In the genomic region with DNA sequence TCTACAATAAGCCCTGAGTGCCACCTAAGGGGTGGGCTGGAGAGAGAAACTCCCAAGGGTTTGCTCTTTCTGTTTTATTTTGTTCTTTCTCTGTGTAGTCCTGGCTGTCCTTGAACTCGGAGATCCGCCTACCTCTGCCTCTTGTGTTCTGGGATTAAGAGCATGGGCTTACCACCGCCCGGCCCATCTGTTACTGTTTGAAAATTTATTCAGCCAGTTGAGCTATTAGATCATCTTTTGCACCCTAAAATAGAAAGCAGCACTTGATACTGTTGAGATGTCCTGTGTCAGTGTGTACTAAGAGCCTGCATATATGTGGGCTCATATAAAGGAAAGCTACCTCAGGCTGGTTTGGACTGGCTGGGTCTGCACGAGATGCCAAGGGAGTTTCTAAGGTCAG, we compare ENCODE assay signal across 25 mouse cellular contexts.
DNase-seq lines count a peak whose midpoint lies in the region; ATAC-seq and TF ChIP-seq lines count a peak whose summit lies in the region.
"Had no signal": no experiment of that assay in that cellular context is flagged by ENCODE, and none has a peak within 500 bp of the region (broad histone marks: within the 10 kb centered on the region; RNA-seq: fewer than 3 reads in every experiment).

No protein-coding gene starts in this region.

- H3K4me2 ChIP-seq in heart, embryonic 16.5 days (ENCODE audit: low read depth, low read length) = no peak overlapping the region
- no peak overlapping the region for H3K4me2 ChIP-seq in heart, embryonic 12.5 days
- H3K4me2 ChIP-seq: embryonic facial prominence, embryonic 13.5 days; forebrain, embryonic 12.5 days; forebrain, embryonic 15.5 days; heart, embryonic 11.5 days; heart, embryonic 15.5 days; hindbrain, embryonic 12.5 days; hindbrain, embryonic 15.5 days had no signal

- H3K27ac ChIP-seq in heart, embryonic 16.5 days (ENCODE audit: low read length) = no peak overlapping the region
- H3K27ac ChIP-seq in heart, embryonic 12.5 days (ENCODE audit: poor library complexity, severe bottlenecking) = no peak overlapping the region
- peak overlapping the region; percentile 52; the same call in 1 of the 2 replicates for H3K27ac ChIP-seq in layer of hippocampus, adult 2 months
- H3K27ac ChIP-seq: embryonic facial prominence, embryonic 10.5 days; embryonic facial prominence, embryonic 13.5 days; forebrain, embryonic 12.5 days; forebrain, embryonic 15.5 days; heart, embryonic 15.5 days; hindbrain, embryonic 12.5 days; hindbrain, embryonic 15.5 days had no signal

- no peak for TF ChIP-seq CTCF in layer of hippocampus, adult 2 months (conservative IDR thresholded peaks at IDR 0.05)

- H3K4me1 ChIP-seq in heart, embryonic 16.5 days (ENCODE audit: control insufficient read depth, insufficient read depth, low read length) = no peaks in the 10 kb centered on the region; the same call in 1 of the 2 replicates
- H3K4me1 ChIP-seq in heart, embryonic 12.5 days (replicated peaks) = peaks cover 27% of the 10 kb centered on the region
- H3K4me1 ChIP-seq: forebrain, embryonic 12.5 days; forebrain, embryonic 15.5 days; hindbrain, embryonic 15.5 days had no signal

- H3K9me3 ChIP-seq in heart, embryonic 16.5 days (replicated peaks; ENCODE audit: control insufficient read depth, low read length) = no peaks in the 10 kb centered on the region
- no peaks in the 10 kb centered on the region for H3K9me3 ChIP-seq in heart, embryonic 12.5 days (replicated peaks)
- H3K9me3 ChIP-seq: embryonic facial prominence, embryonic 10.5 days; embryonic facial prominence, embryonic 13.5 days; forebrain, embryonic 12.5 days; forebrain, embryonic 15.5 days; heart, embryonic 15.5 days; hindbrain, embryonic 12.5 days; hindbrain, embryonic 15.5 days had no signal

- 0 out of 2 replicates have a peak, but pooled peaks have one; percentile 35 for ATAC-seq in heart, embryonic 16.5 days (replicated peaks; ENCODE audit: extremely low read depth, insufficient read depth, low FRiP score)
- ATAC-seq in heart, embryonic 12.5 days (ENCODE audit: insufficient number of reproducible peaks, low FRiP score) = no peak
- ATAC-seq: forebrain, embryonic 15.5 days; intestine, postnatal 0 days had no signal

- H3K27me3 ChIP-seq in heart, embryonic 16.5 days (ENCODE audit: control insufficient read depth, insufficient read depth, low read length) = no peaks in the 10 kb centered on the region
- H3K27me3 ChIP-seq in heart, embryonic 12.5 days (replicated peaks) = no peaks in the 10 kb centered on the region
- H3K27me3 ChIP-seq: CH12.LX; embryonic facial prominence, embryonic 13.5 days; forebrain, embryonic 12.5 days; forebrain, embryonic 15.5 days; heart, embryonic 15.5 days; hindbrain, embryonic 12.5 days; hindbrain, embryonic 15.5 days had no signal

- no peak overlapping the region for H3K9ac ChIP-seq in heart, embryonic 16.5 days (ENCODE audit: low read length)
- H3K9ac ChIP-seq in heart, embryonic 12.5 days = no peak overlapping the region
- H3K9ac ChIP-seq: embryonic facial prominence, embryonic 13.5 days; forebrain, embryonic 12.5 days; forebrain, embryonic 15.5 days; heart, embryonic 15.5 days; hindbrain, embryonic 12.5 days; hindbrain, embryonic 15.5 days had no signal

- H3K4me3 ChIP-seq in heart, embryonic 16.5 days (ENCODE audit: low read length) = no peak overlapping the region
- no peak overlapping the region for H3K4me3 ChIP-seq in heart, embryonic 12.5 days
- no peak overlapping the region for H3K4me3 ChIP-seq in layer of hippocampus, adult 2 months
- H3K4me3 ChIP-seq: embryonic facial prominence, embryonic 10.5 days; embryonic facial prominence, embryonic 13.5 days; erythroblast, embryonic 14.5 days; forebrain, embryonic 12.5 days; forebrain, embryonic 15.5 days; heart, embryonic 15.5 days; hindbrain, embryonic 12.5 days; hindbrain, embryonic 15.5 days had no signal

- 66% methylated on average over 5 of the region's 5 CpGs for WGBS in heart, embryonic 16.5 days
- 79% methylated on average over 5 of the region's 5 CpGs for WGBS in heart, embryonic 12.5 days

- H3K36me3 ChIP-seq in heart, embryonic 16.5 days (ENCODE audit: control insufficient read depth, insufficient read depth) = no peaks in the 10 kb centered on the region
- peaks cover 5% of the 10 kb centered on the region; the same call in 1 of the 2 replicates for H3K36me3 ChIP-seq in heart, embryonic 12.5 days
- H3K36me3 ChIP-seq: heart, embryonic 15.5 days; hindbrain, embryonic 15.5 days had no signal

- DNase-seq in cerebellum, adult 9-11 months = peak; percentile 38
- DNase-seq in cerebellum, adult 11-12 months = no peak
- peak in 1 of 2 experiments; percentile 28 for DNase-seq in layer of hippocampus, adult 2 months (ENCODE audit: low spot score in 2 of 2)
- no peak for DNase-seq in layer of hippocampus, postnatal 25 days (ENCODE audit: extremely low spot score in 1 of 2, low spot score in 1 of 2)
- DNase-seq in skeletal muscle tissue, adult 2 months (ENCODE audit: low read depth, low spot score) = peak; percentile 49
- DNase-seq: adrenal gland, adult 2 months; adrenal gland, postnatal 14 days; B cell, adult 2 months; cerebellum, adult 11 months; cerebellum, adult 8-10 months; embryo, embryonic 11 days; gastrocnemius, postnatal 10 days had no signal

Comparison
In these comparisons a context has a peak if more than half of its experiments do, and no peak if none do; other contexts are left out.
1. DNase-seq: peak in cerebellum, adult 9-11 months (single experiment) and skeletal muscle tissue, adult 2 months (single experiment); none in cerebellum, adult 11-12 months (single experiment) and layer of hippocampus, postnatal 25 days (0 of 2).